Mouse (Mus musculus) kidney, postnatal 0 days (tissue): ENCODE results near the gene Ccer2. TPM values are rescaled to one million over a fixed set of nuclear protein-coding genes. Genes with fewer than 3 reads are reported as not detected.

Experiments
- ATAC-seq: fragments of 200-750 bp; cut with Nextera tagmentation; replicated peaks from 2 replicates; pipeline ENCODE4 v1.8.0; 2017; ENCODE audit warnings: low read depth, moderate number of reproducible peaks, moderate TSS enrichment, moderate library complexity; ENCODE audit not compliant: low FRiP score
- DNase-seq: peaks from one replicate; pipeline ENCODE4 v3.0.0-alpha.2; 2016; ENCODE audit warnings: low spot score
- H3K27ac ChIP-seq: fragments of 300-500 bp; sonication (generic); 2 replicates; pipeline ENCODE4 v1.5.1; 2014; ENCODE audit warnings: mild to moderate bottlenecking
- H3K27me3 ChIP-seq: fragments of 300-500 bp; sonication (generic); 2 replicates; pipeline ENCODE4 v1.6.1; 2014; ENCODE audit warnings: low read length, mixed read lengths; ENCODE audit not compliant: insufficient read depth
- H3K36me3 ChIP-seq: fragments of 300-500 bp; sonication (generic); 2 replicates; pipeline ENCODE4 v1.6.1; 2014; ENCODE audit warnings: low read length, mixed read lengths; ENCODE audit not compliant: insufficient read depth
- H3K4me1 ChIP-seq: fragments of 300-500 bp; sonication (generic); replicated peaks from 2 replicates; pipeline ENCODE4 v1.6.1; 2014; ENCODE audit warnings: antibody characterized with exemption, low read length, mixed read lengths; ENCODE audit not compliant: insufficient read depth
- H3K4me2 ChIP-seq: fragments of 300-500 bp; sonication (generic); 2 replicates; pipeline ENCODE4 v1.6.1; 2014; ENCODE audit warnings: mild to moderate bottlenecking, low read length, moderate library complexity, mixed read lengths
- H3K4me3 ChIP-seq: fragments of 300-500 bp; sonication (generic); replicated peaks from 2 replicates; pipeline ENCODE4 v1.5.1; 2014; ENCODE audit warnings: low read depth, low read length
- H3K9ac ChIP-seq: fragments of 300-500 bp; sonication (generic); 2 replicates; pipeline ENCODE4 v1.6.1; 2014; ENCODE audit warnings: low read depth, low read length
- H3K9me3 ChIP-seq: fragments of 300-500 bp; sonication (generic); replicated peaks from 2 replicates; pipeline ENCODE4 v1.6.1; 2016; ENCODE audit warnings: low read length, inconsistent platforms, mixed read lengths
- CTCF ChIP-seq: IDR thresholded peaks from 2 replicates; pipeline ENCODE4 v1.5.1; 2016; ENCODE audit warnings: antibody characterized with exemption, low read depth, mild to moderate bottlenecking, moderate library complexity
- WGBS: fragments of 180-500 bp; shearing (Covaris S2); extraction: QIAGEN DNeasy Blood & Tissue Kit; methylation state at CpG from one replicate; pipeline ENCODE4 v1.1.7; 2014; 5-methylcytosine and 5-hydroxymethylcytosine counted together
- polyA plus RNA-seq: library from polyadenylated mRNA; unstranded; fragments of >200 nt; fragmentation: Nextera tagmentation; extraction: Ambion mirVana; gene quantifications from 2 replicates; pipeline ENCODE4 v1.2.1, GENCODE M21; 2015

Gene Ccer2
- polyA plus RNA-seq, 1 experiment from 2014 or later = not detected

GRCm38 (mm10) chr7:28792391-28793185 is 36.6 kb downstream of the Ccer2 start:
- no peaks in the 10 kb centered on the region for H3K27me3 ChIP-seq
- H3K9ac ChIP-seq = no peak overlapping the region
- H3K4me1 ChIP-seq = peaks cover 15% of the 10 kb centered on the region; the same call in 1 of the 2 replicates
- H3K9me3 ChIP-seq = no peaks in the 10 kb centered on the region
- no peak overlapping the region for H3K27ac ChIP-seq
- H3K4me3 ChIP-seq = no peak overlapping the region
- no peak for TF ChIP-seq CTCF
- no peak overlapping the region for H3K4me2 ChIP-seq
- H3K36me3 ChIP-seq = no peaks in the 10 kb centered on the region
- ATAC-seq (no peak), DNase-seq (no peak)
- 74% methylated on average over 13 of the region's 14 CpGs for WGBS

DNA sequence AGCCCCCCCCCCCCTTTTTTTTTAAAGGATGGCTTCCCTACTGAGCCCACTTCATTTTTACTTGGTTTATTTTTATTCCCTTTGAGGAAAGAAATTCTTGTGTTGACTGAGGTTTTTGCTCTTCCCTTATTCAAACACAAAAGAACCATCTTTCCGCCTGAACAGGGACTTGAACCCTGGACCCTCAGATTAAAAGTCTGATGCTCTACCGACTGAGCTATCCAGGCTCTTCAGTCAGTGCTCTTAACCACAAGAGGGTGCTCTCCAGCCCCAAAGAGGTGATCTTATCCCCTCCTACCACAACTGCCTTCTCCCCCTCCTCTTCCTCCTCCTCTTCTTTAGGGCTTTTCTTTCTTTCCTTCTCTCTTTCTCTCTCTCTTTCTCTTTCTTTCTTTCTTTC is 37.9 kb downstream of the Ccer2 start:
- Histone ChIP-seq H3K4me1 (peaks cover 12% of the 10 kb centered on the region; the same call in 1 of the 2 replicates), H3K4me3 (no peak overlapping the region), H3K4me2 (no peak overlapping the region), H3K36me3 (no peaks in the 10 kb centered on the region), H3K9me3 (no peaks in the 10 kb centered on the region), H3K27ac (no peak overlapping the region), H3K9ac (no peak overlapping the region), H3K27me3 (no peaks in the 10 kb centered on the region)
- WGBS = 42% methylated on average over 2 of the region's 2 CpGs
- DNase-seq = no peak
- ATAC-seq = no peak
- TF ChIP-seq CTCF = peak; percentile 55; the same call in 1 of the 2 replicates

DNA sequence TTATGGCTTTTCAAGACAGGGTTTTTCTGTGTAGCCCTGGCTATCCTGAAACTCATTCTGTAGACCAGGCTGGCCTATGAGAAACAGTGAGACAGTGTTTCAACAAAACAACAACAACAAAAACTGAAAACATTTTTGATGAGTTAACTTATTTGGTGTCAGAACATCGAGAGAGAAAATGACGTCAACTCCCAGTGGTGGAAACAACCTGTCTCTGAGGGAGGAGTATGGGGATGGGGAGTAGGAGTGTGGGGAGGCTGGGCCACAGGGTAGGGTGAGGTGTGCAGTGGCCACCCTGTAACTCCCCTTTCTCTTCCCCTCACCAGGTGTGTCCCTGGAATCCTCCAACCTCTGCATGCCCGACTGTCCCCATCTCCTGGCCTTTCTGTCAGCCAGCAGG is 38.5 kb downstream of the Ccer2 start:
- TF ChIP-seq CTCF = no peak
- 72% methylated on average over 3 of the region's 3 CpGs for WGBS
- Histone ChIP-seq H3K36me3 (no peaks in the 10 kb centered on the region), H3K9me3 (no peaks in the 10 kb centered on the region), H3K4me2 (no peak overlapping the region), H3K27me3 (no peaks in the 10 kb centered on the region), H3K27ac (no peak overlapping the region), H3K9ac (no peak overlapping the region), H3K4me1 (0 out of 2 replicates have a peak, but pooled peaks cover 8% of the 10 kb centered on the region), H3K4me3 (no peak overlapping the region)
- ATAC-seq (no peak), DNase-seq (no peak)

DNA sequence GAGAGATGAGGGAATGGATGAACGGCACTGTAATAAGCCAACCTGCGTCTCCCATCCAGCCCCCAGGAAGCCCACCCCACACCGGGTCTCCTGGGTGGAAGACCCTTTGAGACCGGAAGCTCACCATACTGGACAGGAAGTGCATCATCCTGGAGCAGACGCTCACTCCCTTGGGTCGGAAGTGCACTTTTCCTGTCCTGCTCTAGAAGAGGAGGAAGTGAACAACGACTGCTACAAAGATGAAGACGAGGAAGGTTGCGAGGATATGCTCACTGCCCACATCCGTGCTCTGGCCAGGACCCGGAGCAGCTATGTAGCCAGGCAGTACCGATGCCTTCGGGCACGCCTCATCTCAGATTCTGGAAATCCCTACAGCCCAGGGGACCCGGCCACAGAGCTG is 39.9 kb downstream of the Ccer2 start:
- Histone ChIP-seq H3K9ac (no peak overlapping the region), H3K4me1 (0 out of 2 replicates have a peak, but pooled peaks cover 8% of the 10 kb centered on the region), H3K9me3 (no peaks in the 10 kb centered on the region), H3K4me2 (peak overlapping the region; percentile 44; the same call in 1 of the 2 replicates), H3K4me3 (no peak overlapping the region), H3K36me3 (no peaks in the 10 kb centered on the region), H3K27me3 (no peaks in the 10 kb centered on the region), H3K27ac (peak overlapping the region; percentile 71)
- no peak for ATAC-seq
- no peak for TF ChIP-seq CTCF
- DNase-seq = no peak
- WGBS = 71% methylated on average over 15 of the region's 15 CpGs

DNA sequence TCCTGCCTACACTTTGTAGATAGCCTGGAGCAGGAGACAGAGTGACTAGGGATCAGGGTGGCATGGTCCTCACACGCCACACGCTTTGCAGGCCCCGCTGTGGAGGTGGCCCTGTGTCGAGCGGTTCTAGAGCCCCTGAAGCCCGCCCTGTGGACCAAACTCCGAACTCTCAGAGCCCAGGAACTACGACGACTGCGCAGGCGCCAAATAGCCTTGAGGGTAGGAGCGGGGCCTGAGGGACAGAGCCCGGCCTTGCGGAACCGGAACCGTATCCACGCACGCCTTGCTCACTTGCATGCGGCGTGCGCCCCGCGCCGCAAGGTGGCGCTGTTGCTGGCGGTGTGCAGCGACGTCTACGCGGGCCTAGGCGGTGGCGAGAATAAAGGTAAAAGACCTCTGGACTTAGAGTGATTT is 40.6 kb downstream of the Ccer2 start:
- 16% methylated on average over 32 of the region's 32 CpGs for WGBS
- H3K9me3 ChIP-seq = no peaks in the 10 kb centered on the region
- H3K27ac ChIP-seq = peak overlapping the region; percentile 71; the same call in 1 of the 2 replicates
- DNase-seq (peak; percentile 86), ATAC-seq (peak; percentile 69)
- TF ChIP-seq CTCF = peak; percentile 98
- H3K4me1 ChIP-seq = peaks cover 13% of the 10 kb centered on the region
- peak overlapping the region; percentile 44 for H3K4me2 ChIP-seq
- peak overlapping the region; percentile 51 for H3K9ac ChIP-seq
- H3K27me3 ChIP-seq = no peaks in the 10 kb centered on the region
- H3K36me3 ChIP-seq = no peaks in the 10 kb centered on the region
- 0 out of 2 replicates have a peak overlapping the region, but pooled peaks have one; percentile 4 for H3K4me3 ChIP-seq

DNA sequence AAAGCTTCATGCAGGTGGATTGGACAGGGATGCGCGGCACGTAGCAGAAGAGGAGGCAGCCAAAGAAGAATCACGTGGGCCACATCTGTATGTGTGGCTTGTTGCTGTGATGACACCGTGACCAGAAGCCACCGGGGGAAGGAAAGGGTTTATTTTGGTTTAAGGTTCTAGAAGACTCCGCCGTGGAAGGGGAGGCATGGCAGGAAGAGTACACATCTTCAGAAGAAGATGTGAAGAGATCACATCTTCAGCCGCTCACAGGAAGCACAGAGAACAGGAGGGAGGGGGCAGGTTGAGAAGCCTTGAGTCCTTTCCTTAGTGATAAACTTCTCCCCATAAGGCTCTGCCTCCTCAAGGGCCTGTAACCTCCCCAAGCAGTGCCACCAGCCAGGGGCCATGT is 44.0 kb downstream of the Ccer2 start:
- H3K4me2 ChIP-seq = no peak overlapping the region
- 93% methylated on average over 9 of the region's 9 CpGs for WGBS
- ATAC-seq (no peak), DNase-seq (no peak)
- no peak for TF ChIP-seq CTCF
- H3K27ac ChIP-seq = no peak overlapping the region
- H3K4me3 ChIP-seq = no peak overlapping the region
- H3K9me3 ChIP-seq = no peaks in the 10 kb centered on the region
- no peaks in the 10 kb centered on the region for H3K36me3 ChIP-seq
- H3K4me1 ChIP-seq = peaks cover 40% of the 10 kb centered on the region
- no peaks in the 10 kb centered on the region for H3K27me3 ChIP-seq
- no peak overlapping the region for H3K9ac ChIP-seq
